Mouse (Mus musculus): ENCODE measurements around the gene Ly6g5b.
"Not testable (repeated sequence)": the region's sequence is repeated elsewhere in the genome, so short reads cannot be mapped to it uniquely, and the experiment has no call there.

The Ly6g5b gene

GRCm38 (mm10) chr17:35140490-35140996, 25.3 kb upstream of the Ly6g5b start:
- DNase-seq (ENCODE audit: low spot score in 2 of 2), result no peak

- no peak for DNase-seq (ENCODE audit: low spot score in 2 of 2)
Observed at GRCm38 (mm10) chr17:35139269-35139668, 24.0 kb upstream of the Ly6g5b start.

- no peak for DNase-seq (ENCODE audit: low spot score in 2 of 2)
Observed at GRCm38 (mm10) chr17:35135591-35136320, 20.5 kb upstream of the Ly6g5b start.

GRCm38 (mm10) chr17:35134801-35135590, 19.8 kb upstream of the Ly6g5b start, which contains the start of gene Bag6:
Gene Bag6 (plus strand): TSS chr17:35135178.
- DNase-seq (ENCODE audit: low spot score in 2 of 2), result peak; percentile 96

- no peak for DNase-seq (ENCODE audit: low spot score in 2 of 2)
Observed at GRCm38 (mm10) chr17:35133517-35133916, 18.3 kb upstream of the Ly6g5b start.

GRCm38 (mm10) chr17:35132174-35132560, 16.9 kb upstream of the Ly6g5b start:
- no peak for DNase-seq (ENCODE audit: low spot score in 2 of 2)

GRCm38 (mm10) chr17:35131500-35132173, 16.4 kb upstream of the Ly6g5b start, which contains the start of gene Apom:
Gene Apom (minus strand): TSS chr17:35132050.
- no peak for DNase-seq (ENCODE audit: low spot score in 2 of 2)

- DNase-seq (ENCODE audit: low spot score in 2 of 2), result no peak
Observed at GRCm38 (mm10) chr17:35131038-35131437, 15.8 kb upstream of the Ly6g5b start.

GRCm38 (mm10) chr17:35128996-35129395, 13.8 kb upstream of the Ly6g5b start:
- no peak for DNase-seq (ENCODE audit: low spot score in 2 of 2)

- DNase-seq (ENCODE audit: low spot score in 2 of 2), result no peak
Observed at GRCm38 (mm10) chr17:35127017-35127416, 11.8 kb upstream of the Ly6g5b start.

GRCm38 (mm10) chr17:35126206-35126611, 11.0 kb upstream of the Ly6g5b start, which contains the start of gene D17H6S53E:
Gene D17H6S53E (plus strand): TSS chr17:35126373.
- DNase-seq (ENCODE audit: low spot score in 2 of 2), result peak; percentile 81 to 82

- DNase-seq (ENCODE audit: low spot score in 2 of 2), result no peak
Observed at GRCm38 (mm10) chr17:35125578-35125977, 10.3 kb upstream of the Ly6g5b start.

- no peak for DNase-seq (ENCODE audit: low spot score in 2 of 2)
Observed at GRCm38 (mm10) chr17:35125081-35125480, 9.9 kb upstream of the Ly6g5b start.

- not testable (repeated sequence) for DNase-seq (ENCODE audit: low spot score in 2 of 2)
Observed at GRCm38 (mm10) chr17:35124261-35124896, 9.2 kb upstream of the Ly6g5b start.

GRCm38 (mm10) chr17:35123287-35123686, 8.1 kb upstream of the Ly6g5b start:
- not testable (repeated sequence) for DNase-seq (ENCODE audit: low spot score in 2 of 2)

- peak; percentile 31 to 39 for DNase-seq (ENCODE audit: low spot score in 2 of 2)
Observed at GRCm38 (mm10) chr17:35121871-35122303, 6.7 kb upstream of the Ly6g5b start, which contains the start of gene Csnk2b. Gene Csnk2b (minus strand): TSS chr17:35122053.

- DNase-seq (ENCODE audit: low spot score in 2 of 2), result peak; percentile 99
Observed at GRCm38 (mm10) chr17:35121143-35121799, 6.0 kb upstream of the Ly6g5b start, which contains the start of gene Gpank1. Gene Gpank1 (plus strand): TSS chr17:35121455.

- no peak for DNase-seq (ENCODE audit: low spot score in 2 of 2)
Observed at GRCm38 (mm10) chr17:35120745-35121142, 5.5 kb upstream of the Ly6g5b start.

GRCm38 (mm10) chr17:35111774-35112173, 3.5 kb downstream of the Ly6g5b start:
- no peak for DNase-seq (ENCODE audit: low spot score in 2 of 2)

- DNase-seq (ENCODE audit: low spot score in 2 of 2), result no peak
Observed at GRCm38 (mm10) chr17:35108097-35108496, 7.1 kb downstream of the Ly6g5b start, which contains the start of gene Ly6g5c. Gene Ly6g5c (plus strand): TSS chr17:35108279.

GRCm38 (mm10) chr17:35106522-35106921, 8.7 kb downstream of the Ly6g5b start:
- DNase-seq (ENCODE audit: low spot score in 2 of 2), result no peak
